Mouse (Mus musculus): ENCODE measurements around the gene Serpina3m. TPM values are rescaled to one million over a fixed set of nuclear protein-coding genes. Genes with fewer than 3 reads are reported as not detected.

Gene Serpina3m
- polyA plus RNA-seq, 1 experiment from 2014 or later = not detected

DNA sequence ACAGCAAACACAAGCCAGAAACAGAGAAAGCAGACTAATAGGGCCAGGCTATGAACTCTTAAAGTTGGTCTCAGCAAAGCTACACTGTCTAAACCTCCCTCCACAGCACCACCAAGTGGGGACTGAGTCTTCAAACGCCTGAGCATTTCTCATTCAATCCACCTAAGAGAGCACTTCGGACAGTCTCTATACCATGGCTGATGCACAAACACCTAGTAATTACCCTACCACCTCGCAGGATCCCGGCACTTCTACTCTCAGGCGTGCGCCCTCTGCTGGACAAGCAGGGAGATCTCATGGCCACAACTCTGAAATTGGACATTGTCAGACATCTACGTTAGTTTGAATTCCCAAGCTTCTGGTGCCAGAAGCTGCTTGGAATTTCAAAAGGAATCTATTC is 88.6 kb downstream of the Serpina3m start:
- Histone ChIP-seq H3K9ac (no peak overlapping the region), H3K27ac (no peak overlapping the region), H3K4me3 (no peak overlapping the region), H3K4me2 (no peak overlapping the region), H3K27me3 (peaks cover 4% of the 10 kb centered on the region; the same call in 1 of the 2 replicates), H3K4me1 (replicated peaks) (no peaks in the 10 kb centered on the region), H3K36me3 (no peaks in the 10 kb centered on the region), H3K9me3 (replicated peaks) (no peaks in the 10 kb centered on the region)
- ATAC-seq (replicated peaks; ENCODE audit: insufficient number of reproducible peaks, insufficient read depth, low FRiP score, low read depth) = no peak
- 5% methylated on average over 7 of the region's 7 CpGs for WGBS

DNA sequence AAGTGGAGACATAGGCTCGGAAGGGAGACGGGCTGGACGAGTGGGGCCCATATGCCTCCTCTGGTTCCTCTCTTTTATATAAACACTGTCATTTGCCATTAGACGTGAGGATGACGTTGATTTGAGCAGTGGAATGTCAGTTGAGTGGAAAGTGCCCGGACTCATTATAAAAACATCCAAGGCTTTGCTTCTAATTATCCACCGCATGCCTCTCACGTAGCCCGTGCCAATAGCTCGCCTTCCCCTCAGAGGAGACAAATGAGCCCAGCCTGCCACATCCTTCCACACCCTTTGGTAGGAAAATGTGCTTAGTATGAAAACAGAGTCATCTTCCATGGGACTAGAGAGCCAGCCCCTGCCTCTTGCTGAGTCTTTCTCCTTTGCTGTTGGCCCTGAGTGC is 93.1 kb downstream of the Serpina3m start:
- 59% methylated on average over 10 of the region's 10 CpGs for WGBS
- no peaks in the 10 kb centered on the region for H3K4me1 ChIP-seq (replicated peaks)
- H3K9me3 ChIP-seq (replicated peaks) = no peaks in the 10 kb centered on the region
- H3K36me3 ChIP-seq = no peaks in the 10 kb centered on the region
- H3K4me2 ChIP-seq = no peak overlapping the region
- H3K27ac ChIP-seq = no peak overlapping the region
- no peak overlapping the region for H3K9ac ChIP-seq
- no peak for ATAC-seq (replicated peaks; ENCODE audit: insufficient number of reproducible peaks, insufficient read depth, low FRiP score, low read depth)
- H3K4me3 ChIP-seq = no peak overlapping the region
- no peaks in the 10 kb centered on the region; the same call in 1 of the 2 replicates for H3K27me3 ChIP-seq

DNA sequence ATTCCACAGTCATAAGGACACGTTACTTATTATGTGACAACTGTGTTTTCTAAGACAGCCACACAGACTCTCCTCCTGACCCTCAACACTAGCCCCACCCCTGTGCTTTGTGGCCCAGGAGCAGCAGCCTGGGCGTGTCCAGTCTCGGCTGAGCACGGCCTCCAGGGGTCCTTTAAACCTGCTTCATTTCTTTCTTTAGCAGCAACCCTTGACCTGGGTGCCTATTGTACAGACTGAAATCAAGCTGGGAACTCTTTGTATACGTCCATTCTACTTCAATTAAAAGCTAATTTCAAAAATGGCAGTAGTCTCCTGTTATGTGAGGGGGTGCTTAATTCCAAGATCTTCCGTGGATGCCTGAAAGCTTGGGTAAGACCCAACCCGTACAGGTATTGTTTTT is 94.9 kb downstream of the Serpina3m start:
- no peak overlapping the region for H3K27ac ChIP-seq
- H3K9ac ChIP-seq = no peak overlapping the region
- WGBS = 54% methylated on average over 7 of the region's 7 CpGs

DNA sequence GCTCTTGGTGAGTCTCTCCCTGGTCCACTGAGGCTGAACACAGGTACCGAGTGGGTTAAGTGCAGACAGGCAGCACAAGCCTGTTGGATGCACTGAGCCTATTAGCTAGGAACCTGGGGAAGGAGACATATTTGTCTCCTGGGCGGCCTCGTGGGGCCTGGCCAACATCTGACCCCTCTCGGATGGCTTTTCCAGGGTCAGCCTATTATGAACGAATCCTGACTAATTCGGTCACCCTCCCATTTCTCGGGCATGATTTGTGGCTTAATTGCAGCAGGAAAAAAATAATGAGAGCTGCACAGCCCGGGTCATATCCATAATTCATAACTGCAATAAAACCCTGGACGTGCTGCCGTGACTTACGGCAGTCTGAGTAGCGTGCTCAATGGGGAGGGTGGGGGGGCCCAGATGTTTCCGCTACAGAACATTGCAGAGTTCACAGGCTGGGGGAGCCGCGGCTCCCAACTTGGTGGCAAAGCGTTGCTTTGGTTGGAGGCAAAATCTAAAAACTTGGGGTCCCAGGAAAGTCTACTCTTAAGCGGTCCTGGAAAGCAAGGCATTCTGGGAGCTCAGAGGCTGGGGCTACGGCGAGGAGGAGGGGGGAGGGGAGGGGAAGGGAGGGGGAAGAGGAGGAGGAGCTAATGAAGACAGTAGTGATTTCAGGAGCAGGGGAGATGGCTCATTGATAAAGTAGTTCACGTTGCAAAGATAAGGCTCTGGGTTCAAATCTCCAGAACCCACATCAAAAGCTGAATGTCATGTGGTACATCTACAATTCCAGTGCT is 95.9 kb downstream of the Serpina3m start:
- Histone ChIP-seq H3K27ac (no peak overlapping the region), H3K27me3 (peaks cover 9% of the 10 kb centered on the region), H3K9me3 (replicated peaks) (no peaks in the 10 kb centered on the region), H3K4me3 (no peak overlapping the region), H3K36me3 (no peaks in the 10 kb centered on the region), H3K4me1 (replicated peaks) (no peaks in the 10 kb centered on the region), H3K9ac (no peak overlapping the region), H3K4me2 (no peak overlapping the region)
- no peak for ATAC-seq (replicated peaks; ENCODE audit: insufficient number of reproducible peaks, insufficient read depth, low FRiP score, low read depth)
- WGBS = 76% methylated on average over 20 of the region's 20 CpGs

More for the DNA sequence above, 94.9 kb downstream of the Serpina3m start:
- no peak overlapping the region for H3K4me3 ChIP-seq
- no peaks in the 10 kb centered on the region for H3K4me1 ChIP-seq (replicated peaks)
- H3K36me3 ChIP-seq = no peaks in the 10 kb centered on the region
- no peak overlapping the region for H3K4me2 ChIP-seq
- no peaks in the 10 kb centered on the region for H3K9me3 ChIP-seq (replicated peaks)
- ATAC-seq (replicated peaks; ENCODE audit: insufficient number of reproducible peaks, insufficient read depth, low FRiP score, low read depth) = no peak
- H3K27me3 ChIP-seq = peaks cover under 1% of the 10 kb centered on the region; the same call in 1 of the 2 replicates

DNA sequence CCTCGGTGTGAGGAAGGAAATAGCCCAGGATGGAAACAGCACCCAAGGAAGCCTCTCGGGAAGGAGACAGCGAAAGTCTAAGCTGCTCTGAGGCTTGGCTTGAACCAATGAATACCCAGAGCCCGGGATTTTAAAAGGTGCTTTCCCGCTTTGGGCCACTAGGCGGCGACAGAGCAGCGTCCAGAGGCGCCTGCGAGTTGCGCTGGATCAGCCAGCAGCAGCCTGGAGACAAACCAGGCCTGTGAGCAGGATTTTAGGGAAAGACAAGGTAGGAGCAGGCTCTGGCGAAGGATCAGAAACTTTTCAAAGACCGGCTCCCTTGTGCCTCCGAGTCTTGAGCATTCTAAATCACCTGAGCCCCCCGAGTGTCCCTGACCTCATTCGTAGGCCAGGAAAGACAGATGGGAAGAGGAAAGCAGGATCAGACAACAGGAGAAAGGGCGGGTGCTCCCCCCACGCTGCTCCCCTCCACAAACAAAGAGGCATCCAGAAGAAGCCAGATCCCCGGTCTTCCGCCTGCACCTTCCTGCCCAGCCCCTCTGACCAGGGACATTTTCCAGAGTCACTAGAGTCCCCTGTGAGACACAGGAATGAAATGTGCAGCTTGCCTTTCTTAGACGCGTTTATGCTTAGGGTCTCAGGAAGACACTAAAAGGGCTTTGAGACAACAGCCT is 101.9 kb downstream of the Serpina3m start:
- no peak overlapping the region for H3K9ac ChIP-seq
- H3K27ac ChIP-seq = no peak overlapping the region
- H3K4me2 ChIP-seq = no peak overlapping the region
- no peaks in the 10 kb centered on the region for H3K36me3 ChIP-seq
- WGBS = 9% methylated on average over 22 of the region's 22 CpGs
- H3K9me3 ChIP-seq (replicated peaks) = no peaks in the 10 kb centered on the region
- H3K4me3 ChIP-seq = no peak overlapping the region
- H3K4me1 ChIP-seq (replicated peaks) = peaks cover 3% of the 10 kb centered on the region; the same call in 1 of the 2 replicates
- no peak for ATAC-seq (replicated peaks; ENCODE audit: insufficient number of reproducible peaks, insufficient read depth, low FRiP score, low read depth)
- H3K27me3 ChIP-seq = peaks cover 31% of the 10 kb centered on the region

DNA sequence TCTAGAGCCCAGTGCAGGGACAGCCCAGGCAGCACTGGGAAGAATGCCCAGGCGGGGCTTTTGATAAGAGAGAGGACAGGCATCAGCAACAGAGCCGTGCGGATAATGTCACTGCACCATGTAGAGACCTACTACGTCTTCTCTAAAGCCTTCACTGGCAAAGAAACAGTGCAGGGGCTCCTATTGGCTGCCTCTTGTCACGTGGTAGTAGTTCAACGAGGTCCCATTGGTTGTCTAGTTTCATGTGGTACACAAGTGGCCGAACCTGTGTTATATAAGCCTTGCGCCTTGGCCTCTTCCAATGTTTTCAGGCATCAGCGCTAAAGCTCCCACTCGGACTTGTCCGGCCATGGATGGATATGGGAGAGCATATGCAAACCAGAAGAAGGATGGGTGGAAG is 105.4 kb downstream of the Serpina3m start:
- ATAC-seq (replicated peaks; ENCODE audit: insufficient number of reproducible peaks, insufficient read depth, low FRiP score, low read depth) = no peak
- Histone ChIP-seq H3K27me3 (peaks cover 34% of the 10 kb centered on the region), H3K4me3 (no peak overlapping the region), H3K9ac (no peak overlapping the region), H3K36me3 (no peaks in the 10 kb centered on the region), H3K9me3 (replicated peaks) (no peaks in the 10 kb centered on the region), H3K4me1 (replicated peaks) (peaks cover 3% of the 10 kb centered on the region; the same call in 1 of the 2 replicates), H3K4me2 (no peak overlapping the region), H3K27ac (no peak overlapping the region)
- 67% methylated on average over 11 of the region's 11 CpGs for WGBS

Other genes with a start within 250 kb of the Serpina3m start
- not detected in 2 replicates for gene Serpina5, start 237.4 kb upstream of the Serpina3m start, polyA plus RNA-seq (2015; fragmentation: Nextera tagmentation; extraction: Ambion mirVana)
- not detected in 2 replicates for gene Serpina3a, start 225.8 kb upstream of the Serpina3m start, polyA plus RNA-seq (2015; fragmentation: Nextera tagmentation; extraction: Ambion mirVana)
- 0.11 TPM in 1 of 2 replicates, not detected in the other for gene Serpina3b, start 210.5 kb upstream of the Serpina3m start, polyA plus RNA-seq (2015; fragmentation: Nextera tagmentation; extraction: Ambion mirVana)
- gene Serpina3c, start 184.6 kb upstream of the Serpina3m start, polyA plus RNA-seq (2015; fragmentation: Nextera tagmentation; extraction: Ambion mirVana) = 0.10 TPM in 1 of 2 replicates, not detected in the other
- 0.06 and 0.25 TPM in 2 replicates for gene Serpina3f, start 123.9 kb upstream of the Serpina3m start, polyA plus RNA-seq (2015; fragmentation: Nextera tagmentation; extraction: Ambion mirVana)
- gene Serpina3g, start 102.2 kb upstream of the Serpina3m start, polyA plus RNA-seq (2015; fragmentation: Nextera tagmentation; extraction: Ambion mirVana) = 2.9 and 11.3 TPM in 2 replicates
- gene Serpina3i, start 75.4 kb upstream of the Serpina3m start, polyA plus RNA-seq (2015; fragmentation: Nextera tagmentation; extraction: Ambion mirVana) = 0.25 and 3.2 TPM in 2 replicates
- gene Serpina3j, start 23.9 kb upstream of the Serpina3m start, polyA plus RNA-seq (2015; fragmentation: Nextera tagmentation; extraction: Ambion mirVana) = 0.10 TPM in 1 of 2 replicates, not detected in the other
- gene Serpina3k, start within 50 bp of the Serpina3m start, polyA plus RNA-seq (2015; fragmentation: Nextera tagmentation; extraction: Ambion mirVana) = not detected in 2 replicates
- 0.45 and 0.47 TPM in 2 replicates for gene Serpina3n, start 68.2 kb downstream of the Serpina3m start, polyA plus RNA-seq (2015; fragmentation: Nextera tagmentation; extraction: Ambion mirVana)
- 0.54 and 1.1 TPM in 2 replicates for gene Gsc, start 134.8 kb downstream of the Serpina3m start, polyA plus RNA-seq (2015; fragmentation: Nextera tagmentation; extraction: Ambion mirVana)

All from heart, embryonic 15.5 days (tissue).